Mouse (Mus musculus) right cerebral cortex, adult 2 months (tissue): ENCODE measurements around the gene Mettl2.

Experiments used
- DNase-seq, 2 experiments: peaks; one replicate each; pipeline ENCODE4 v3.0.0; 2021 to 2022; ENCODE audit warnings: low spot score in 2 of 2

Gene Mettl2

GRCm38 (mm10) chr11:105152357-105152899 lies 26.2 kb downstream of the Mettl2 start:
- no peak for DNase-seq

- DNase-seq = no peak
Measured at GRCm38 (mm10) chr11:105153068-105153833, 27.0 kb downstream of the Mettl2 start.

DNA sequence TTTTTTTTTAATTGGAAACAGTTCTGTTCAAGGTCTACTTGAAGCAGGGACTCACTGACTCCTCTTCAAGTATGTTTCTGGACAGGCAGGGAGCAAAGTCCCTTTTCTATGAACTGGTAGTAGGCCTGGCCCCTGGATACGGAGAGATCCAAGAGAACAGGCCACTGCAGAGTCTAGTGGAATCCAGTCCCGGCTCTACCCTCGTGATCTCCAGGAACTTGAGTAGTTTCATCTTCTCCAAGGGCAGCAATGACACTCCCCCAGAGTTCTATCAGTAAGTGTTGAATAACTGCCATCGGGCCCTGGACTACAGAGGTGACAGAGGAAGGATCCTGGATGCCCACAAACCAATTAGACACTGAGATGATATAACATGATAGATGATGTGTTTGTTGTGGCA lies 29.7 kb downstream of the Mettl2 start:
- no peak for DNase-seq

DNA sequence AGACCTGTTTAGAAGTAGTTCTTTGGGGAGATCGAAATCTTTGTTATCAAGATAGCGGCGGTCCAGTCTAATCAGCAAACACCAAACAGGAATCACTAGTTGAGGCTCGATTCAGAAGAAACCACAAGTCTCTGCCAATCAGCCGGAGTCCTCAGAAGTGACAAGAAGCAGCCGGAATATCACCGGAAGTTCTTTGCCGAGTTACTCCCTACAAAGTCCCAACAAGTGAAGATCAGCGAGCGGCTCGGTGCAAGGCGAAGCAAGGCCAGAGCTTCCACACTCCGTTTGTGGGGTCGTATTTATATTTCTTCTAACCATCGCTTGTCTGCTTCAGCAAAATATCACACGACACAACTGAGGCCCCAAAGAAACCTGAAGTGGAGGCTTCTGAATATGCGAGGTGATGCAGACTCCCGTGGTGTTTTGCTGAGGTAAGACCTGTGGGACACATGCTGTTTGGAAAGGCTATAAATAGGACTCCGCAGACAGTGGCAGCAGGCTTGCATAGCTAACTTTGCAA lies 30.6 kb downstream of the Mettl2 start:
- no peak for DNase-seq

GRCm38 (mm10) chr11:105158047-105158446 lies 31.8 kb downstream of the Mettl2 start:
- no peak for DNase-seq

GRCm38 (mm10) chr11:105159673-105160360 lies 33.6 kb downstream of the Mettl2 start:
- no peak for DNase-seq

DNA sequence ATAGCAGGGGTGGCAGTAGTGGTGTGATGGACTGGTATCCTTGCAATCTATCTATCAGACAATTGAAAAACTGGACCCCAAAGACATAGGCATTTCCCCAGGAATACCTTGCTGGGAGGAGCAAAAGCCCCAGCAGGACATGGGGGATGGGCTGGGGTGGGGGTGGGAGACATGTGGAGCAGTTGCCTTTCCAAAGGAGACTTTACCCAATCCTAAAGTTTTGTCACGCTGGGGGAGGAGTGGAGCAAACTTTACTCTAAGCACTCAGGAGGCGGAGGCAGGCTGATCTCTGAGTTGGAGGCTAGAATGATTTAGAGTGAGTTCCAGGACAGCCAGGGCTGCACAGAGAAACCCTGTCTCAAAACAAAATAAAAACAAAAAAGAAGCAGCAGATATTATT lies 35.2 kb downstream of the Mettl2 start:
- no peak for DNase-seq

DNA sequence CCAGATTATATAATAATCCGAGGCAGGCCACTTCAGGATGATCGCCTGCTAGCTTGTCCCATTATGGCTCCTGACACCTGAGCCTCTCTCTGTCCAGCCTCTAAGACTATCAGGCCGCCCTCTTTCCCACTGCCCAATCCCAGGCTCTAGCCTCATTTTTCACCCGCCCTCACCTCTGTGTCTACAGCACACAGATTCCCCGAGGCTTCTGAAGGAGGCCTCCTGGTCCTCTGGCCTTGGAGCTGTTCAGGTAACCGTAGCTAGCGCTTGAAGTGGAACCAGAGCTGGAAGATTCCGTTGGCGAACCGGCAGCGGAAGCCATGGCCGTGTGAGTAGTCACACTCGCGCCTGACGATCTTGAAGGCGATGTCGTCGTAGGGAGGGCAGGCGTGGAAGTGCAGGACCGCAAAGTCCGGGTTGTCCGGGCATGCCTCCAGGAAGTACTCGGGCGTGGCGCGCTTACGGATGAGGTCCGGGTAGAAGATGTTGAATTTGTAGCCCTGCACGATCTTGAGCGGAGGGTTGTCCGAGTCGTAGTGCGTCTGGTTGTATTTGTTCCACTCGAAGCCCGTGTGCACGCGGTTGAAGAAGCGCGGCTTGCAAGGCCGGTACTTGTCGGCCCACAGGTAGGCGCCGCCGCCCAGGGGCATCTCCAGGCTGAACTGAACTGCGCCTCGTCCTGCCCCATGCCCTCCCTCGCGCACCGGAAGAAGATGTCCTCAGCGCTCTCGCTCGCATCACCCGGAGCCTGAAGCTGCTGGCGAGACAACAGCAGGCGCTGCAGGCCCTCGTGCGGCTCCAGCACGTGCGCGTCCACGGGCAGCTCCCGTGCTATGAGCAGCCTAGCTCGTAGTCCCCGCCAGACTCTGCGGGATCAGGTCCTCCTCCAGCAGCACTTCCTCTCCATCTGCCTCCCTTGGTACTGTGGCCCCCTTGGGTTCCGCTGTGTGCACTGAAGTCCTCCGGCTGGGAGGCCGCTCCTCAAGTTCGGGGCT lies 38.6 kb downstream of the Mettl2 start:
- DNase-seq = no peak

DNA sequence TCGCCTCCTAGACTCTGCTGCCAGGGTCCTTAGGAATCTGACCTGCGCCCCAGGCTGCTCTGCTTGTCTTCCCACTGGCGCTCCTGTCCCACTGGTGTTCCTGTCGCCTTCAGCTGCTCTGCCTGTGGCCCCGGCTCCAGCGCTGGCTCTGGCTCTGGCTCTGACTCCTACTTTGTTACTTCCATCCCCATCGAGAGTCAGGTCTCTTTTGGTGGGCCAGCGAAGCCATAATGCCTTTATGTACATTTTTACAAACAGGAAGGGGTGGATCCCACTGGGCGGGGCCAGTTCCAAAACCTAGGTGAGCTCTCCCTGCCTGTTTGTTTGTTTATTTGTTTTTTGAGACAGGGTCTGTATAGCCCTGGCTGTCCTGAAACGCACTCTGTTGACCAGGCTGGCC lies 40.6 kb downstream of the Mettl2 start:
- no peak for DNase-seq

GRCm38 (mm10) chr11:105178516-105178915 lies 52.3 kb downstream of the Mettl2 start, which contains the start of gene Tlk2:
Tlk2 (plus strand) TSS chr11:105178807.
- no peak for DNase-seq

GRCm38 (mm10) chr11:105179523-105179922 lies 53.3 kb downstream of the Mettl2 start:
- DNase-seq = no peak

GRCm38 (mm10) chr11:105180471-105181091 lies 54.4 kb downstream of the Mettl2 start:
- DNase-seq = peak; percentile 26 to 32

DNA sequence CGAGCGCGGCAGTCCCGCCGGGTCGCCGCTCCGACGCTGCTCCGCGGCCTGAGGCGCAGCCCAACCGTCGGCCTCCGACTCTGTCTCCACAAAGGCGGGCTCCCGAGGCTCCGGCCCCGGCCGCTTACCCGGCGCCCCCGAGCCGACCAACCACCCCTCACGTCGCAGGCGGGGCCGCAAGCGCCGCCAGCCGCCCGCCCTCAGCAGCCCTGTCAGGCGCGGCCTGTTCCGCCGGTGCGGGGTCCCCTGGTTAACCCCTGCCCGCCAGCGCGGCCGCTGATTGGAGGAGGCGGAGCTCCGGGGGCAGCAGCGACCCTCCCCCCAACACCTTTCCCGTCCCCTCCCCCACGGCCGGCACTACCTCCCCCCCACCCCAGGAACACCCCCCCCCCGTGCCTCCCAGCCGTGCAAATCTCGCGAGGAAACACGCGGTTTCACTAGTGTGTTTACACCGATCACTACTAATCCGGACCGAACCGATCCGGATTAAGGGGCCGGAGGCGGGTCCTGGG lies 55.0 kb downstream of the Mettl2 start:
- DNase-seq = peak; percentile 79 to 81

DNA sequence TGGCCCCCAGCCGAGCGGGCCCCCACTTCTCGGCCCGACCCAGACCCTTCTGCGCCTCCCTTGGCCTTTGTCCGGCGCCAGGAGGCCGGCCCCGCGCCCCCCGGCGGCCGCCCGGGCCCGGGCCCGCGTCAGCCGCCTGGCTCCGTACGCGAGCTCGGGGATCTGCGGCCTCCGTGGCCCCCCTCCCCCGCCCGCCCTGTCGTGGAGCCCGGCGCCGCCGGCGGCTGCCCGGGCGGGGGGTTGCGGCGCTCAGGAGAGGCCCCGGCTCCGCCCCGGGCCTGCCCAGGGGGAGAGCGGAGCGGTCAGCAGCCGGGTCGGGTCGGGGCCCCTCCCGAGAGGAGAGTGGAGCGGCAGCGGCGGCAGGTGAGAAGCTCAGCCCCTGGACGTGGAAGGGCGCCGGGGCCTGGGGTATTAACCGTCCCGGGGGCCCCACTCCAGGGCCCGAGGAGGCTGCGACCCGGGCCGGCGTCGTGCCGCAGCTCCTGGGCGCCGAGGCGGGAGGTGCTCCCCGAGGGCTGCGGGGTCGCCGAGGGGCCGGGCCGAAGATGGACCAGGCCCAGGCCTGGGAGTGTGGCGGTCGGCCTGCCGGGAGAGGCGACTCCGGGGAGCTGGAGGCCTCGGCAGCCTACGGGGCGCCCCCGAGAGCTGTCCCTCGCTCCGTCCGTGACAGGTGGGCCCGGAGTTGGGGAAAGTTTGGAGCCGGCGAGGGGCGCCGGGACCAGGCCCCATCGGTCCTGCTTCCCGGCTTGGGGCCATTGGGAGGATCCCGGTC lies 55.6 kb downstream of the Mettl2 start:
- peak; percentile 17 to 44 for DNase-seq

- no peak for DNase-seq
Measured at GRCm38 (mm10) chr11:105182461-105182855, 56.2 kb downstream of the Mettl2 start.

- no peak for DNase-seq
Measured at GRCm38 (mm10) chr11:105184678-105185077, 58.5 kb downstream of the Mettl2 start.
